Mouse (Mus musculus): ENCODE measurements at regions not wholly inside any gene's neighbourhood (a gene's known extent, or its start where the extent isn't known, plus 50 kb on each side); places are given as distances from the start of the nearest gene placed in this dataset.

DNA sequence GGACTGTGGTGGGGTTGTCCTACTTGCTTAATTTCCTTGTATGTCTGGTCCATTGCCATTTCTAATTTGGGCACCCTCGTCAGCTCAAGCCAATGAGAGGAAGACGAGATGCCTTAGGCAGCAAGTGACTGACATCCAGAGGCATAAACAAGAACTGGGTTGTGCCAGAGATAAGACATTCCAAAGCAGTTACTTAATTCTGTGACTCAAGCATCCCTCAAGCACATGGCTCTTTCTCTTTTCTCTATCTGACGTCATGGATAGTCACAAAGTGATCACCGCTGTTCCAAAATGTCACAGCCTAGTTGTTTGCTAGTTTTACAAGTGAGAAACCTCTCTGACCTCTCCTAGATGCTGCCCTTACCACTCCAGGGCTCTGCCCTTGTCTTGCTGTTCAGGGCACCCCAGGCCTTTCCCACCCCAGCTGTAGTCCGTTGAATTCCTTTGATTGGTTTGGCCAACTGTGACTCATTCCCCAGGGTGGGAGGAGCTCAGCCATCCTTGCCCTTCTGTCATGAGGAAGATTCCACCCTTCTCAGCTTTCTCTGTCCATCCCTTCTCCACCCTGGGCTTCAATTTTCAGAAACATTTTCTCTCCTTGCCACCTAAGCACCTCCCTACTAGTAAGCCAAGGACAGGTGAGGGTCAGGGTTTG is 78.9 kb downstream of the Chst1 start:
- H3K36me3 ChIP-seq (ENCODE audit: control insufficient read depth, insufficient read depth, low read length), result no peaks in the 10 kb centered on the region
- no peaks in the 10 kb centered on the region for H3K27me3 ChIP-seq (ENCODE audit: control insufficient read depth, insufficient read depth, low read length)
- no peak overlapping the region for H3K27ac ChIP-seq (ENCODE audit: low read depth, low read length)
- no peaks in the 10 kb centered on the region for H3K9me3 ChIP-seq (replicated peaks; ENCODE audit: control insufficient read depth, low read length)
- H3K4me3 ChIP-seq (ENCODE audit: low read depth, low read length), result no peak overlapping the region
- H3K9ac ChIP-seq (ENCODE audit: low read depth, low read length), result no peak overlapping the region
- ATAC-seq (replicated peaks; ENCODE audit: insufficient number of reproducible peaks, low FRiP score, low TSS enrichment), result no peak
- H3K4me1 ChIP-seq (ENCODE audit: control insufficient read depth, insufficient read depth, low read length), result no peaks in the 10 kb centered on the region
- 36% methylated on average over 5 of the region's 5 CpGs for WGBS (ENCODE audit: insufficient replicate concordance)
- H3K4me2 ChIP-seq, result no peak overlapping the region

- no peak overlapping the region for H3K27ac ChIP-seq (ENCODE audit: low read depth, low read length)
- H3K4me1 ChIP-seq (ENCODE audit: control insufficient read depth, insufficient read depth, low read length), result no peaks in the 10 kb centered on the region
- no peaks in the 10 kb centered on the region for H3K27me3 ChIP-seq (ENCODE audit: control insufficient read depth, insufficient read depth, low read length)
- 52% methylated on average over 3 of the region's 3 CpGs for WGBS (ENCODE audit: insufficient replicate concordance)
- ATAC-seq (replicated peaks; ENCODE audit: insufficient number of reproducible peaks, low FRiP score, low TSS enrichment), result no peak
- no peak overlapping the region for H3K4me3 ChIP-seq (ENCODE audit: low read depth, low read length)
- H3K9ac ChIP-seq (ENCODE audit: low read depth, low read length), result no peak overlapping the region
- H3K4me2 ChIP-seq, result no peak overlapping the region
- no peaks in the 10 kb centered on the region for H3K36me3 ChIP-seq (ENCODE audit: control insufficient read depth, insufficient read depth, low read length)
- no peaks in the 10 kb centered on the region for H3K9me3 ChIP-seq (replicated peaks; ENCODE audit: control insufficient read depth, low read length)
These were observed 79.6 kb downstream of the Chst1 start for GRCm38 (mm10) chr2:92678999-92679704.

DNA sequence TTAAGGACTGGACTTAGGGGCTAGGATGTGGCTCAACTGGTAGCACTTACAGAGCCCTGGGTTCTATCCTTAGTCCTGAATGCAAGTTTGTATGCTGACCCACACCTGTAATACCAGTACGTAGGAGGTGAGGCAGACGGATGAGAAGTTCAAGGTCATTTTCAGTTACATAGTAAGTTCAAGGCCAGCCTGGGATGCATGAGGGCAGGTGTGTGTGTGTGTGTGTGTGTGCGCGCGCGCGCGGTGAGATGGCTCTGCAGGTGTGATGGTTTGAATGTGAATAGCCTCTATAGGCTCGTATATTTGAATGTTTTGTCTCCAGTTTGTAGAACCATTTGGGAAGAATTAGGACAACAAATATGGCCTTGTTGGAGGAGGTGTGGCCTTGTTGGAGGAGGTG is 82.7 kb downstream of the Chst1 start:
- no peaks in the 10 kb centered on the region for H3K4me1 ChIP-seq (ENCODE audit: control insufficient read depth, insufficient read depth, low read length)
- no peak overlapping the region for H3K27ac ChIP-seq (ENCODE audit: low read depth, low read length)
- no peak overlapping the region for H3K9ac ChIP-seq (ENCODE audit: low read depth, low read length)
- H3K9me3 ChIP-seq (replicated peaks; ENCODE audit: control insufficient read depth, low read length), result no peaks in the 10 kb centered on the region
- no peaks in the 10 kb centered on the region for H3K27me3 ChIP-seq (ENCODE audit: control insufficient read depth, insufficient read depth, low read length)
- no peak for ATAC-seq (replicated peaks; ENCODE audit: insufficient number of reproducible peaks, low FRiP score, low TSS enrichment)
- H3K4me2 ChIP-seq, result no peak overlapping the region
- 91% methylated on average over 9 of the region's 9 CpGs for WGBS (ENCODE audit: insufficient replicate concordance)
- H3K4me3 ChIP-seq (ENCODE audit: low read depth, low read length), result no peak overlapping the region
- H3K36me3 ChIP-seq (ENCODE audit: control insufficient read depth, insufficient read depth, low read length), result no peaks in the 10 kb centered on the region

DNA sequence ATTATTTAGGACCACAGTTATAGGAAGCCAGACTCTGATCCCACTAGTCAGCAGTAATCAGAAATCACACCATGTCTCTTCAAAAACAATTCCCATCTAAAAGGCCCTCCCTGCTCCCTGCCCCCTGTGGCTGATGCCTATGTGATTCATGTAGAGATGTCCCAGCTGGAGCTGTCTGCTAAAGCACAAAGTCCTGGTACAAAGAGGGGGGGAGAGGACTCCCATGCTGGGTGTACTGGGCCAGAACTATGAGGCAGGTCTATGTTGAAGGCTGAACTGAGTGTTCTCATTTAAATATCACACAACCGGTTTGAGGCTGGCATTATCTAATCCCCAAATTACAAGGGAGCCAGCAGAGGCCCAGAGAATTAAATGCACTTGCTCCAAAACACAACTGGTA is 88.2 kb downstream of the Chst1 start:
- Histone ChIP-seq H3K4me1 (ENCODE audit: control insufficient read depth, insufficient read depth, low read length) (no peaks in the 10 kb centered on the region), H3K27me3 (ENCODE audit: control insufficient read depth, insufficient read depth, low read length) (no peaks in the 10 kb centered on the region), H3K36me3 (ENCODE audit: control insufficient read depth, insufficient read depth, low read length) (no peaks in the 10 kb centered on the region), H3K4me2 (no peak overlapping the region), H3K27ac (ENCODE audit: low read depth, low read length) (no peak overlapping the region), H3K9me3 (replicated peaks; ENCODE audit: control insufficient read depth, low read length) (no peaks in the 10 kb centered on the region), H3K4me3 (ENCODE audit: low read depth, low read length) (no peak overlapping the region), H3K9ac (ENCODE audit: low read depth, low read length) (no peak overlapping the region)
- no peak for ATAC-seq (replicated peaks; ENCODE audit: insufficient number of reproducible peaks, low FRiP score, low TSS enrichment)
- WGBS (ENCODE audit: insufficient replicate concordance), result 40% methylated on average over 1 of the region's 1 CpGs

- Histone ChIP-seq H3K4me2 (no peak overlapping the region), H3K36me3 (ENCODE audit: control insufficient read depth, insufficient read depth, low read length) (no peaks in the 10 kb centered on the region), H3K9ac (ENCODE audit: low read depth, low read length) (no peak overlapping the region), H3K27me3 (ENCODE audit: control insufficient read depth, insufficient read depth, low read length) (no peaks in the 10 kb centered on the region), H3K4me1 (ENCODE audit: control insufficient read depth, insufficient read depth, low read length) (no peaks in the 10 kb centered on the region), H3K27ac (ENCODE audit: low read depth, low read length) (no peak overlapping the region), H3K9me3 (replicated peaks; ENCODE audit: control insufficient read depth, low read length) (no peaks in the 10 kb centered on the region), H3K4me3 (ENCODE audit: low read depth, low read length) (no peak overlapping the region)
- no peak for ATAC-seq (replicated peaks; ENCODE audit: insufficient number of reproducible peaks, low FRiP score, low TSS enrichment)
- 58% methylated on average over 2 of the region's 2 CpGs for WGBS (ENCODE audit: insufficient replicate concordance)
These were observed 89.7 kb downstream of the Chst1 start for GRCm38 (mm10) chr2:92689203-92689602.

DNA sequence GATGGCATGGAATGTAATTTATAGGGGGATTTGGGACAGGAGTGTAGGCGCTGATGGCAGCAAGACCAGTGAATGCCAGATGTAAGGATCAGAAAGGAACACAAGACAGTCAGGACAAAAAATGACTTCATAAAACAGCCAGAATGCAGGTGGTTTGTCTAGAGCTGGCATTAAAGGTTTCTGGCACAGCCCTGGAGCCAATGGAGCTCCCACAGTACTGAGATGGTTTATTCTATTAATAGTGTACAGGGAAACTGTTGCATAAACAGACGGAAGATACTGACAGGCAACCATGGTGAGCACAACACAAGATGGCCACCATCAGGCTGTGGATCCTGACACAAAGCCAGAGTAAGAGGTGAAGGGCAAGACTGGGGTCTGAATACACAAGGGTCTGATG is 90.8 kb downstream of the Chst1 start:
- no peaks in the 10 kb centered on the region for H3K4me1 ChIP-seq (ENCODE audit: control insufficient read depth, insufficient read depth, low read length)
- no peak overlapping the region for H3K27ac ChIP-seq (ENCODE audit: low read depth, low read length)
- H3K9ac ChIP-seq (ENCODE audit: low read depth, low read length), result no peak overlapping the region
- whole genome bisulfite sequencing (ENCODE audit: insufficient replicate concordance), result 61% methylated on average over 2 of the region's 2 CpGs
- no peak overlapping the region for H3K4me3 ChIP-seq (ENCODE audit: low read depth, low read length)
- no peaks in the 10 kb centered on the region for H3K36me3 ChIP-seq (ENCODE audit: control insufficient read depth, insufficient read depth, low read length)
- H3K4me2 ChIP-seq, result no peak overlapping the region
- ATAC-seq (replicated peaks; ENCODE audit: insufficient number of reproducible peaks, low FRiP score, low TSS enrichment), result no peak
- no peaks in the 10 kb centered on the region for H3K27me3 ChIP-seq (ENCODE audit: control insufficient read depth, insufficient read depth, low read length)
- H3K9me3 ChIP-seq (replicated peaks; ENCODE audit: control insufficient read depth, low read length), result no peaks in the 10 kb centered on the region

DNA sequence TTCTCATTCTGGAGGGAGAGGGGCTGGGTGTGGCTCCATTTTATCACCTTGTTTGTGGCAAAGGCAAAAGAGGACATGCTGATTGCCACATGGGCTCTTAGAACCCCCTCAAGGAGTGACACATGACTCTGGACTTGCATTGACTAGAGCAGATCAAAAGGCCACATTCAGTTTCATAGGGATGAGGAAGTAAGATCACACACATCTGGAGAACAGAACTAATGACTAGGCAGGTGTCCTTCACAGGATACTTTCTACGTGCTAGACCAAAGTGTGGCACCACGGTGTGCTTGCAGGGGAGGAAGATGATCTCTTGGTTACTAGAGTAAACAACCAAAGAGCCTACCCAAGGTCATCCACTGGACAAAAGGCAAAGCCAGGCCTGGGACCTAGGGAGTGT is 91.9 kb downstream of the Chst1 start:
- no peaks in the 10 kb centered on the region for H3K36me3 ChIP-seq (ENCODE audit: control insufficient read depth, insufficient read depth, low read length)
- no peak overlapping the region for H3K27ac ChIP-seq (ENCODE audit: low read depth, low read length)
- H3K9me3 ChIP-seq (replicated peaks; ENCODE audit: control insufficient read depth, low read length), result no peaks in the 10 kb centered on the region
- H3K4me1 ChIP-seq (ENCODE audit: control insufficient read depth, insufficient read depth, low read length), result no peaks in the 10 kb centered on the region
- ATAC-seq (replicated peaks; ENCODE audit: insufficient number of reproducible peaks, low FRiP score, low TSS enrichment), result no peak
- no peaks in the 10 kb centered on the region for H3K27me3 ChIP-seq (ENCODE audit: control insufficient read depth, insufficient read depth, low read length)
- no peak overlapping the region for H3K4me2 ChIP-seq
- no peak overlapping the region for H3K4me3 ChIP-seq (ENCODE audit: low read depth, low read length)
- no peak overlapping the region for H3K9ac ChIP-seq (ENCODE audit: low read depth, low read length)
- WGBS (ENCODE audit: insufficient replicate concordance), result 65% methylated on average over 2 of the region's 2 CpGs

DNA sequence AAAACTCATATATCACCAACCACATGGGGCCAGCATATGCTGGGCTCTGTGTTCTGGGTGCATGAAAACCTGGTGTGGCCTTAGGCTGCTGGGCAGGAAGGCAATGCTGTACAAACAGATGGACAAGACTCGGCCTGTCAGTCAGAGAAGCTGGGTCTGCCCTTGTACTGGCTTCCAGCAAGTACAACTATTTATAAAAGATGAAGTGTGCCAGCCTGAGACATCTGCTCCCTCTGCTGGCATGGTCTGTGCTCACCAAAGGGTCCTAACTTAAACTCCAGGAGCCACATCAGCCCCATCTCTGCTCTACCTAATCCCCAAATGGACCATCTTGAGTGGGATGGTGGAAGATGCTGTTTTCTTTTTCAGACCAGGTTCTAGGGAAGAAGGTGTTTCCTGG is 93.1 kb downstream of the Chst1 start:
- no peak overlapping the region for H3K4me2 ChIP-seq
- 76% methylated on average over 1 of the region's 1 CpGs for WGBS (ENCODE audit: insufficient replicate concordance)
- no peak for ATAC-seq (replicated peaks; ENCODE audit: insufficient number of reproducible peaks, low FRiP score, low TSS enrichment)

DNA sequence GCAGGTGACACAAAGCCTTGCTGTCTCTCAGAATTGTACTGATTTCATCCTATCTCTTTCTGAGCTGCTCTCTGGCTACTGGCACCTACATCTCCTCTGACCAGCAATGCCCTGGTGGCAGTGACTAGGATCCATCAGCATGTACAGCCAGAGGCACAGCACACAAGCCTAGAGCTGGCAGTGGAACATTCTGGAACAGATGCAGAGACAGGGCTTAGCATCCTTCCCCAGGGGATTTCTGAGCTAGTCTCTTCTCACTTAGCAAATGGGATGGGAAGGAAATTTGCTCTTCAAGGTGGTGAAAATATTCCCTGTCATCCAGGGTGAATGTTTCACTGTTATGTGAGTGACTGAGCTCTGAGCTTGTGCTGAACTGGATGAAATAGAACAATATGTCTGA is 93.5 kb downstream of the Chst1 start:
- Histone ChIP-seq H3K36me3 (ENCODE audit: control insufficient read depth, insufficient read depth, low read length) (no peaks in the 10 kb centered on the region), H3K9ac (ENCODE audit: low read depth, low read length) (no peak overlapping the region), H3K4me2 (no peak overlapping the region), H3K27me3 (ENCODE audit: control insufficient read depth, insufficient read depth, low read length) (no peaks in the 10 kb centered on the region), H3K9me3 (replicated peaks; ENCODE audit: control insufficient read depth, low read length) (no peaks in the 10 kb centered on the region), H3K4me3 (ENCODE audit: low read depth, low read length) (no peak overlapping the region), H3K4me1 (ENCODE audit: control insufficient read depth, insufficient read depth, low read length) (no peaks in the 10 kb centered on the region), H3K27ac (ENCODE audit: low read depth, low read length) (no peak overlapping the region)
- no peak for ATAC-seq (replicated peaks; ENCODE audit: insufficient number of reproducible peaks, low FRiP score, low TSS enrichment)

More for the DNA sequence above, 93.1 kb downstream of the Chst1 start:
- H3K4me1 ChIP-seq (ENCODE audit: control insufficient read depth, insufficient read depth, low read length), result no peaks in the 10 kb centered on the region
- H3K36me3 ChIP-seq (ENCODE audit: control insufficient read depth, insufficient read depth, low read length), result no peaks in the 10 kb centered on the region
- no peak overlapping the region for H3K9ac ChIP-seq (ENCODE audit: low read depth, low read length)
- no peaks in the 10 kb centered on the region for H3K9me3 ChIP-seq (replicated peaks; ENCODE audit: control insufficient read depth, low read length)
- no peaks in the 10 kb centered on the region for H3K27me3 ChIP-seq (ENCODE audit: control insufficient read depth, insufficient read depth, low read length)
- H3K4me3 ChIP-seq (ENCODE audit: low read depth, low read length), result no peak overlapping the region
- no peak overlapping the region for H3K27ac ChIP-seq (ENCODE audit: low read depth, low read length)

All from heart, embryonic 11.5 days (tissue).